Mouse (Mus musculus) intestine, postnatal 0 days (tissue): ENCODE results near the gene Cebpb. TPM values are rescaled to one million over a fixed set of nuclear protein-coding genes. Genes with fewer than 3 reads are reported as not detected.
A peak's percentile ranks its signal among the peaks of the same experiment; 100 is the strongest.

ENCODE experiments used
- ATAC-seq: fragments of 200-750 bp; cut with Nextera tagmentation; 2 replicates; pipeline ENCODE4 v1.8.0; 2017; ENCODE audit warnings: mild to moderate bottlenecking, moderate TSS enrichment, moderate library complexity
- H3K27ac ChIP-seq: fragments of 300-500 bp; sonication (generic); 2 replicates; pipeline ENCODE4 v1.5.1; 2014; ENCODE audit warnings: mild to moderate bottlenecking, low read depth, low read length, moderate library complexity
- H3K27me3 ChIP-seq: fragments of 300-500 bp; sonication (generic); replicated peaks from 2 replicates; pipeline ENCODE4 v1.6.1; 2014; ENCODE audit warnings: low read length, mixed read lengths; ENCODE audit not compliant: control insufficient read depth, insufficient read depth
- H3K36me3 ChIP-seq: fragments of 300-500 bp; sonication (generic); 2 replicates; pipeline ENCODE4 v1.6.1; 2014; ENCODE audit warnings: mild to moderate bottlenecking, moderate library complexity; ENCODE audit not compliant: control insufficient read depth, insufficient read depth
- H3K4me1 ChIP-seq: fragments of 300-500 bp; sonication (generic); replicated peaks from 2 replicates; pipeline ENCODE4 v1.6.1; 2014; ENCODE audit warnings: antibody characterized with exemption, low read length, mixed read lengths; ENCODE audit not compliant: control insufficient read depth, insufficient read depth
- H3K4me2 ChIP-seq: fragments of 300-500 bp; sonication (generic); replicated peaks from 2 replicates; pipeline ENCODE4 v1.6.1; 2014; ENCODE audit warnings: low read depth, mild to moderate bottlenecking, moderate library complexity
- H3K4me3 ChIP-seq: fragments of 300-500 bp; sonication (generic); 2 replicates; pipeline ENCODE4 v1.5.1; 2014; ENCODE audit warnings: low read depth, low read length
- H3K9ac ChIP-seq: fragments of 300-500 bp; sonication (generic); 2 replicates; pipeline ENCODE4 v1.6.1; 2014; ENCODE audit warnings: mild to moderate bottlenecking, low read depth, low read length
- H3K9me3 ChIP-seq: fragments of 300-500 bp; sonication (generic); 2 replicates; pipeline ENCODE4 v1.6.1; 2016; ENCODE audit warnings: mixed run types; ENCODE audit not compliant: control insufficient read depth
- CTCF ChIP-seq: sonication (generic); IDR thresholded peaks from 2 replicates; pipeline ENCODE4 v1.5.1; 2016; ENCODE audit warnings: low read depth, mild to moderate bottlenecking, control low read depth, antibody characterized with exemption, moderate library complexity
- WGBS: fragments of 180-500 bp; shearing (Covaris S2); extraction: QIAGEN DNeasy Blood & Tissue Kit; methylation state at CpG from one replicate; pipeline ENCODE4 v1.1.7; 2014; 5-methylcytosine and 5-hydroxymethylcytosine counted together
- polyA plus RNA-seq: library from polyadenylated mRNA; unstranded; fragments of >200 nt; fragmentation: Nextera tagmentation; extraction: Ambion mirVana; gene quantifications from 2 replicates; pipeline ENCODE4 v1.2.1, GENCODE M21; 2015

Cebpb gene
- polyA plus RNA-seq, 1 experiment from 2014 or later: 52.6 TPM

DNA sequence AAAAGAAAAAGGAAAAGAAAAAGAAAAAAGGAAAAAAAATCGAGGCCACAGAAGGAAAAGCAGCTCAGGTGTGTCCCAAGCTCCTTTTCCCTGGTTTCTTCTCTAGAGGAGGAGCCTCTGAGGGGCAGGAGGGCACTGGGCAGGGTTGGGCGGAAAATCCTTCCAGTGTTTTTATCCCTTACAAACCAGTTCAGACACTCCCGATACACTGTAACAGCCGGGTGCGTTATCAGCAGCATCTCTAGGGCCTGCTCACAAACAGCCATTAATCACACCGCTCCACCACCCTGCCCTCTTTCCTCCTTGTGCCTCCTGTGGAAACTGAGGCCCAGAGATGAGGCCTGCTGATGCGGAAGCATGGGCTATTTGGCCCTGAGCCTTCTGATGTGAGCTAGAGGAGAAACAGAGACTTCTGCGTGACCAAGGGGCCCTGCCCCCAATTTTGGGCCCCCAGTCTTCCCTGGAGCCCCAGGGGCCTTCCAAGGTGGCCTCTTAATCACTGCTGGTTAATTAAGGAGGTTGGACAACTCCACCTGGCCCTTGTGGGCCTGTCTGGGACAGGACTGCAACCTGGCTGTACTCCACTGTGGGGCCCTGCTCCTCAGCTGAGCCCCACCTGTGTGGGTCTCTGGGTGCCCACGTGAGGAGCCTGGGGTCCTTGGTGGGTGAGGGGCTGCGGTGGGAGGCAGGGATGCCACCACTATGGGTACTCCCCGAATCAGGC, 32.6 kb downstream of the Cebpb start:
- H3K9me3 ChIP-seq: no peaks in the 10 kb centered on the region
- no peak for TF ChIP-seq CTCF
- H3K4me1 ChIP-seq: no peaks in the 10 kb centered on the region; the same call in 1 of the 2 replicates
- WGBS: 41% methylated on average over 11 of the region's 11 CpGs
- H3K9ac ChIP-seq: 0 out of 2 replicates have a peak overlapping the region, but pooled peaks have one; percentile 17
- H3K27me3 ChIP-seq: no peaks in the 10 kb centered on the region
- peak overlapping the region; percentile 74 for H3K27ac ChIP-seq
- H3K4me3 ChIP-seq: peak overlapping the region; percentile 5; the same call in 1 of the 2 replicates
- peak; percentile 88 for ATAC-seq
- H3K36me3 ChIP-seq: no peaks in the 10 kb centered on the region
- peak overlapping the region; percentile 56 for H3K4me2 ChIP-seq

DNA sequence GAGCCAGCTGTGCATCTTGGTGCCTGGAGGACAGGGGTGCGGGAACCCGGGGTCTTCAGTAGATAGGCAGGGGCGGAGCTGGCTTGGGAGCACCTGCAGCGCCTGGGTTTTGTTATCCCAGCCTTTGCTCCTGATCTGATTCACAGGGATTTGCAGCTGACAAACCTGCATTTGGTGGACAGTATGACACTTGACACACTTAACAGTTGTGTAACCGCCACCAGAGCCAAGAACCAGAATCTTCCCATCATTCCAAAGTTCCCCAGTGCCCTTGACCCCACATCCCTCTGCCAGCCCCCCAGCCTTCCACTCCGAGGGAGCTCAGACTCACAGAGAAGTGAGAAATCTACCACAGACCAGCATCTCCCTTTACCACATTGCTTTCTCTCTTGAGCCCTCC, 33.8 kb downstream of the Cebpb start:
- Histone ChIP-seq H3K27ac (no peak overlapping the region), H3K27me3 (no peaks in the 10 kb centered on the region), H3K9me3 (no peaks in the 10 kb centered on the region), H3K36me3 (no peaks in the 10 kb centered on the region), H3K4me3 (no peak overlapping the region), H3K4me2 (peak overlapping the region; percentile 56), H3K9ac (no peak overlapping the region), H3K4me1 (no peaks in the 10 kb centered on the region; the same call in 1 of the 2 replicates)
- TF ChIP-seq CTCF: no peak
- 56% methylated on average over 6 of the region's 6 CpGs for WGBS
- ATAC-seq: no peak

DNA sequence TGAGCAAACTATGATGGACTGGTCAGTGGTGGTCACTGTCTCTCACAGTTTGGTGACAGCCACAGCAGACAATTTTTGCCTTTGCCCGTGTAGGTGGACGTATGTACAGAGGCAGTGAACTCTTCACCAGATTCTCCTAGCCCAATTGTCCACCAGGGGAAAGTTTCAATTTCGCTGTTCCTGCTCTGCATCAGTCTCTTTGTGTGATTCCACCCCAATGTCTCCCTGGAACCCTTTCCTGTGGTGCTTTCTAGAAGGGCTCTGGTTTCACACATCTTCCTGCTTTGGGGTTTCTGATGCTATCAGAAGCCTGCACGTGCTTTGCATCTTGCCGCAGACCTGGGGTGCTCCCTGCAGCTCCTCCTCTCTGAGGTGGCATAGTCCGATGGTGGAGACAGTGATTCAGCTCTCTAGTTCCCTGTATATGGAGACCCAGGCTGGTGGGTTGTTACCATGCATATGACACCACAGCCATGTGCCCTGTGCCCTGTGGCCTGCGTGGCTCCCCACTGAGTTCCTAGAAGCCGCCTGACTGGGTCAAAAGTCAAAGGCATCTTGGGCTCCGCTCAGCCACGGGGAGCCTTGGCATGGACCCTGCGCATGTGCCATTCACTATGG, 35.0 kb downstream of the Cebpb start:
- Histone ChIP-seq H3K4me1 (no peaks in the 10 kb centered on the region; the same call in 1 of the 2 replicates), H3K27me3 (no peaks in the 10 kb centered on the region), H3K4me3 (no peak overlapping the region), H3K4me2 (no peak overlapping the region), H3K27ac (no peak overlapping the region), H3K9ac (no peak overlapping the region), H3K9me3 (no peaks in the 10 kb centered on the region), H3K36me3 (no peaks in the 10 kb centered on the region)
- 0 out of 2 replicates have a peak, but pooled peaks have one; percentile 3 for TF ChIP-seq CTCF
- WGBS: 80% methylated on average over 11 of the region's 11 CpGs
- ATAC-seq: no peak

DNA sequence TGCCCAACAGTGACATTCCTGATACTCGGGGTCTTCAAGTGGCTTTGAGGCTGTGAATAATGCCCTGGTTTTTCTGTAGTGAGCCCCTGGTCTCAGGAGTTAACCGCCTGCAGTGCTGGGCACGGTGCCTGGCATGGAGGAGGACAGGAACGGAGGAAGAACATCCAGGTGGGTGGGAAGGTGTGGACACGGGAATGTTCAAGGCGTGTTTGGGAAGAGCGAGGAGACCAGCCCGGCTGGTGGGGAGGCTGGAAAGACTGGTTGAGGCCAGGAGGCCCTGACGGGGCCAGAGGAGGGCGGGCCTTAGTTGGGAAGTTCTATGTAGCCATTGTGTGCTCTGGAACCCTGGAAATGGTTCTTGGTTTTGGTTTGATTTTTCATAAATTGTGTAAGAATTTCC, 37.2 kb downstream of the Cebpb start:
- H3K9ac ChIP-seq: no peak overlapping the region
- ATAC-seq: no peak
- H3K9me3 ChIP-seq: no peaks in the 10 kb centered on the region
- H3K4me1 ChIP-seq: no peaks in the 10 kb centered on the region; the same call in 1 of the 2 replicates
- H3K4me2 ChIP-seq: no peak overlapping the region
- H3K36me3 ChIP-seq: no peaks in the 10 kb centered on the region
- TF ChIP-seq CTCF: no peak
- no peak overlapping the region for H3K4me3 ChIP-seq
- no peak overlapping the region for H3K27ac ChIP-seq
- no peaks in the 10 kb centered on the region for H3K27me3 ChIP-seq
- 74% methylated on average over 10 of the region's 10 CpGs for WGBS

DNA sequence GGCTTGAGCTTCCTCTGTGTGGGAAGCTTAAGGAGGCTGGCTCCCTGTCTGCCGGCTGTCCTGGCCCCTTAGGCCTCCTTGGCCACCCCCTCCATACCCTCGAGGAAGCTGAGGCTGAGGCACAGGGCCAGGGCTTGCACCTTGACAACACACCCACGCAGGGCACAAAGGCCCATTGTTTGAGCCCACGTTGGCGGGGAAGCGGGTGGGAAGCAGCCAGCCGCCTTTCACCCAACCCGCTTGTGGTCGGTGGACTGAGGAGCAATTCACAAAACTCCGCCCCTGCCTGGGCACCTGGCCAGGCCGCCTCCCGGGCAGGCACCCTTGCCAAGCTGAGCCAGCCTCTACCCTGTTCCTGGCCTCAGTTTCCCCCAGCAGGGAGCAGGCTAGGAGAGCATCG, 38.4 kb downstream of the Cebpb start:
- H3K9ac ChIP-seq: no peak overlapping the region
- no peaks in the 10 kb centered on the region for H3K36me3 ChIP-seq
- H3K4me3 ChIP-seq: no peak overlapping the region
- H3K27me3 ChIP-seq: no peaks in the 10 kb centered on the region
- WGBS: 24% methylated on average over 13 of the region's 13 CpGs
- no peaks in the 10 kb centered on the region for H3K9me3 ChIP-seq
- 0 out of 2 replicates have a peak overlapping the region, but pooled peaks have one; percentile 3 for H3K4me2 ChIP-seq
- TF ChIP-seq CTCF: no peak
- no peak overlapping the region for H3K27ac ChIP-seq
- H3K4me1 ChIP-seq: no peaks in the 10 kb centered on the region
- ATAC-seq: peak; percentile 67

DNA sequence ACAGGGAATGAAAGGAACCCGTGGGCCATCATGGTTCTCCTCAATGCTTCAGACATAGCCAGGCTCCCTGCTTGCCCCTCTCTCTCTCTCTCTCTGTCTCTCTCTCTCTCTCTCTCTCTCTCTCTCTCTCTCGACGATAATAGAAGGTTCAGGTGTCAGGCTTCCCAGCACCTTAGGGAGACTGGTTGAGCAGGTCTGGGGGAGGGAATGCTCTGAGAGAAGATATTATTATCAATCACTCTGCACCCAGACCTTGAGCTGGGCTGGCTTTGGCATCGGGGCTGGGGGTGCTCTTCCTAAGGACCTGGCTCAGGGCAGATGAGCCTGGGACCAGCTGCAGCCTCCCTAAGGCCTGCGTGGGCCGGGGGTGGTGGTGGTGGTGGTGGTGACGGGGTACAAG, 41.3 kb downstream of the Cebpb start:
- Histone ChIP-seq H3K36me3 (no peaks in the 10 kb centered on the region), H3K27ac (no peak overlapping the region), H3K4me1 (no peaks in the 10 kb centered on the region), H3K4me3 (no peak overlapping the region), H3K4me2 (no peak overlapping the region), H3K27me3 (no peaks in the 10 kb centered on the region), H3K9me3 (no peaks in the 10 kb centered on the region), H3K9ac (no peak overlapping the region)
- no peak for ATAC-seq
- TF ChIP-seq CTCF: no peak
- WGBS: 48% methylated on average over 7 of the region's 7 CpGs
